Mouse (Mus musculus) lung, adult 18-20 months (tissue): ENCODE measurements around the gene Vezf1.

Experiments
- DNase-seq, 2 experiments: peaks; one replicate each; pipeline ENCODE4 v3.0.0; 2022; ENCODE audit warnings: mixed read lengths in 2 of 2

The Vezf1 gene

DNA sequence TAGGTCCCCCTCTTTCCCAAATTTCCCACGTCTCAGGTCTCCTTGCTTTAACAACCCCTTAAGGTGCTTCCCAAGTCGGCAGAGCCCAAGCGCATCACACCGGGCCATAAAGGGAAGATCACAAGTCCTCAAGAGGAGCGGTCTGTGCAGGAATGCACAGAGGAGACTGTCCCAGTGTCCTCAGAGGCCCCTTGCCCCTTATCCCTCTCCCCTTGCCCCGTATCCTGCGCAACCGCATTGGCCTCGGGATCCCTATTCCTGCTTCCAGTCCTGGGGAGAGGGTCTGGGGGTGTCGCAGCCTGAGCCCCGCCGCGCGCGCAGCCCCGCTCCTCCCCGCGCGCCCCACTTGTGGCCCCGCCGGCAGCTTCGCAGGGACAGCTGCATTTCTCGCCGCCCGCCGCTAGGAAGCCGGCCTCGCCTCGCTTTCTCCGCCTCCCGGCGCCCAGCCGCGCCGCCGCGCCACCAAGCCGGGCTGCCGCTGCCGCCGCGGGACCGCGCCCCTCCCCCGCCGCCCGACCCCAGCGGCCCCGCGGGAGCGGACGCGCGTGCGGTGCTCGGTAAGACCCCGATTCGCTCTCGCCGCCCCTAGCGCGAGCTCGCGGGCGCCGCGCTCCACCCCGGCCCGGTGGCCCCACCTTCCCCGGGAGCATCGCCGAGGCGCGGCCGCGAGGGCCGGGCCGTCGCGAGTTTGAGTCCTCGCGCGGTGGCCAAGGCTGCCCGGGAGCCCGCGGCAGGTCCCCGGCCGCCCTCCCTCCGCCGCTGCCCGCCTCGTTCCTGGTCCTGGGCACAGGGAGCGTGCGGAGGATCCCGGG is 30.9 kb downstream of the Vezf1 start:
- DNase-seq = peak; percentile 76 to 83

DNA sequence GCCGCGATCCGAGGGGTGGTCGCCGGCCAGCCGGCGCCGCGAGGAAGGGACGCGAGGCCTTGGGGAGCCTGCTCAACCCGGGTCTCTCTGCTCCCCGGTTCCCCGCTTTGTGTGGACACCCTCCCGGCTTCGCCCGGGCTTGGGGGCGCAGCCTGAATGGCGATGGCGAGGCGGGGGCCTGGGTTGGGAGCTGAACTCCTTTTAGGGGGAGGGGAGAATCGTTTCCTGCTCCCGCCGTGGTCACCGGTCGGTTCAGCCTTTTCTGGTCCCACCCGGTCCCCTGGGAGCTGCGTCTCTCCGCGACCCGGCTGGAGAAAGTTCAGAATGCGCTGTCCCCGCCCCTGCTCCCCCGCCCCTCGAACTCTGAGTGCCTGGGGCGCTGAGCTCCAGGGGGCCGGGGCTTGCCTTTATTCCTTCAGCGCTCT is 31.5 kb downstream of the Vezf1 start:
- DNase-seq = peak; percentile 60 to 76

DNA sequence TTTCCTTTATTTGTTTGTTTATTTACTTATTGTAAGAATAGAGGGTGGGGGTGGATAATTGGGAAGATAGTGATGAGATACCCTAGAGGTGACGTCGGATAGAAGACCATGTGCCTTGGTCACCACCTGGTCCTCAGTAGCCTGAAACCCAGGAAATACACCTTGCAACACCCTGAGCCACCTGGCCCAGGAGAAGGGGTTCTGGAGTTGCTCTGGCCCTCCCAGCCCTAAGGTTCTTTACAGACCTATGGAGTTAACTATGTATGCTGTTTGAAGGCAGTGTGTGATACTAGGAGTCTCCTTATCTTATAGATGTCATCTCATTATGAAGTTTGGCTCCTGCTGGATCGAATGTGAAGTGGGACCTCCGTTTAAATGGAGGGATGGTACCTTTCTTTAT is 32.1 kb downstream of the Vezf1 start:
- DNase-seq = no peak

DNA sequence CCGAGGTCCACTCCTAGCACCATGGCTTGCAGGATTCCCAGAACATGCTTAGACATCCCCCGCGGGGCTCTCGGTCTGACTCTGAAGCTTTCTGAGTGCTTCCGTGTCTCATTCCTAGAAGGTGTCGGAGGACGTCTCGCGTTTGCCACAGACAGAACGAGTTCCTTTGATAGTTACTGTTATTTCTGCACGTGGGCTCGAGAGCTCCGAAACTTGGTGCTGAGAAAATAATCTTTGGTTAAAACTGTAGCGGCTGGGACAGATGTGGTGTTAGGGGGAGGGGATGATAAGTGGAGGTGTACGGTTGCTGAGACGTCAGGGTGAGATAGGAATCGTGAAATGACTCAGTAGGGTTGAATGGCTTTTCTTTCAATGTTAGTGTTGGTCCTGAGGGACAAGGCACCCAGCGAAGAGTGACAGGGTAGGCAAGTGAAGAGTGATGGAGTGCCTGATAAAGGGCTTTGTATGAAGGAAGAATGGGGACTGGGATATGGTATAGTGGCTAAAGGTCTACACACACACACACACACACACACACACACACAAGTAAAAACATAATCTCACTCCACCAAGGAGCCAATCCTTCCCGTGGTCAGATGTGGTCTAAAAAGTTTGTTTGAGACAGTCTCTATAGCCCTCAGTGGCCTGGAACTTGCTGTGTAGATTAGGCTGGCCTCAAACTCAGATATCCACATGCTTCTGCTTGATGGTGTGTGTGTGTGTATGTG is 35.3 kb downstream of the Vezf1 start:
- DNase-seq = peak; percentile 30 to 55

DNA sequence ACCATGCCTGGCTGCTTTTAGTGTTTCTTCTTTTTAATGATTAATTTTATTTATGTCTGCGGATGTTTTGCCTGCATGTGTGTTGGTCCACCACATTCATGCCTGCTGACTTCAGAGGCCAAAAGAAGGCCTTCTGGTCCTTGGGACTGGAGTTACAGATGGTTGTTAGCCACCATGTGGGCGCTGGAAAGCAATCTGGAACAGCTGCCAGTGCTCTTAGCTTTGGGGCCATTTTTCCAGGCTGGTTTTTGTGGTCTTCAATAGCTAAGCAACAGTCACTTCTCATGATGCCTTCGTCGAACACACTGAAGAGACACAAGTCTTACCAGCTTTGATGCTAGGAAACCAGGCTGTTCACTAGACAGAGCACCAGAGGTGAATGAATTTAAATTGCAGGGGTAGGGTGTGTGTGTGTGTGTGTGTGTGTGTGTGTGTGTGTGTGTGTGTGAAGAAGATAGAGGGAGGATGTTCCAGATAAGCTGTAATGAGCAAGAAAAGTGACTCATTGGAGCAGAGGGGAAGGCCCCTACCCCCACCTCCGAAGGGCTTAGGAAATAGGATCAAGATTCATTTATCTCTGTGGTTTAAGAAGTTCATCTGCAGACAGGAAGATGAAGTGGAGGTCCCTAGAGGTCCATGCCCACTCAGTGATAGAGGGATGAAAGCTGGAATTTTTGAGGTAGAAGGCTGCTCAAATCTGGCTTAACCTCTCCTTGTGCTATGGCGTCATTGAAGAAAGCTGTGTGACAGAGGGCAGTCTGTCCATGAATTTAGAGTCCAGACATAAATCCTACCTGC is 37.6 kb downstream of the Vezf1 start:
- DNase-seq = no peak

DNA sequence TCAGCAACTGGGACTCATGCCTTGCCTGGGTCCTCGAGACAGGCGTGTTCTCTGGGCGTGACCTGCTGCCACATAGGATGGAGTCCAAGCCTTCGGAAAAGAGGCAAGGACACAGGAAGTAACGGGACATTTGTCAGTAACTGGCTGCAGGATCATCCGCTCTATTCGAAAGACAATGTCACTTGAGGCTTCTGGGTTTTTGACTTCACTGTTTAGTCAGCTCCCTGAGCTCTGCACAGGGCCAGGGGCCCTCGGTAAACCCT is 38.1 kb downstream of the Vezf1 start:
- DNase-seq = no peak

DNA sequence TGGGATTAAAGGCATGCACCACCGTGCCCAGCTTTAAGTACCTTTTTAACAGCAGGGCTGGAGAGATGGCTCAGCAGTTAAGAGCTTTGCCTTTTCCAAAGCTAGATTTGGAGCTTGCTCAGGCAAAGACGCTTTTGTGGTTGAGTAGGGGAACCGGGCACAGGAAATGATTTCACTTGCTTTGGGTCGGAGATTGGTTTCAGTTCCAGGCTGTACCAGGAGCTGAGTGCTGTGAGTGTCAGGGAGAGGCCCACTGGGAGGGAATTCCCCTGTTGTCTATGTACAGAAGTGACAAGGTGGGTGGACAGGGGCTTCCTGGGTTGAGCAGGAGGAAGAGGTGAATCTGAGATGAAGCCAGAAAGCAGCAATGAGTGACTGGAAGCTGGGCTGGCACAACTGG is 39.3 kb downstream of the Vezf1 start:
- DNase-seq = peak; percentile 50 to 63

DNA sequence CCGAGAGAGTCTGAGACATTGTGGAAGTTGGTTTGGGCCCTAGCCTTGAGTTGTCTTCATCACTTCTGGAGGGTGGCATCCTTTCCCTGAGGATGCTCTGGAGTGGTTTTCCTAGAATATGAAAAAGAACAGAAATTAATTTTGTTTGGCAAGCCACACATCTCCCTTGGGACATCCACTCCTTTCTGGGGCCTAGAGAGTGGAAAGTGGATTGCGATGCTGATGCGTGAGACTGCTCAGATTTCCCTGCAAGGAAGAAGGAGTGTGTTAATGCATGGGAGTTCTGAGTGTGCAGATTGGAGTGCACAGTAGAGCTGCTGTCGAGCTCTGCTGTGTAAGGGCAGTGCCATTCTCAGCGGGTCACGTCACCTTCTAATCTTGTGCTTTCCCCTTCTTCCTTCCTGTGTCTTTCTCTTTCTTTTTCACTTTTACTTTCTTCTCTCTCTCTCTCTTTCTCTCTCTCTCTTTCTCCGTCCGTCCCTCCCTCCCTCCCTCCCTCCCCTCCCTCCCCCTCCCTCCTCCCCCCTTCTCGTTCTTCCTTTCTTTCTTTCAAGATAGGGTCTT is 42.0 kb downstream of the Vezf1 start:
- DNase-seq = no peak

DNA sequence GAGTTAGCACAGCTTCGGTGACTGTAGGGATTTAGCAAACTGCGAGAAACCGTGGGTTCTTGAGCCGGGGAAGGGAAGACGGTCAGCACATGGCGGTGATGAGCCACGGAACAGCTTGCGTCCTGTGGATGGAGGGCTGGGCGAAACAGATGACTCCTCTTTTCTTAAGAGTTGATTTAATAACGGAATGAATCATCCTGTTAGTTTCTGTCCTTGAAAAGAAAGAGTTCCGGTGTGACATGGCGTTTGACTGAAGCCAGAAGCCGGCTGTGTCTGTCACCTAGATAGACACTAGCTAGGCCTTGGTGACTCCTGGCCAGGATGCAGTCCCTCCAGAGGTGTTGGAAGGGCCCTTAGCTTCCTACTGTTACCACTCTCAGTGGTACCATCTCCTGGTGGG is 44.0 kb downstream of the Vezf1 start:
- DNase-seq = no peak

DNA sequence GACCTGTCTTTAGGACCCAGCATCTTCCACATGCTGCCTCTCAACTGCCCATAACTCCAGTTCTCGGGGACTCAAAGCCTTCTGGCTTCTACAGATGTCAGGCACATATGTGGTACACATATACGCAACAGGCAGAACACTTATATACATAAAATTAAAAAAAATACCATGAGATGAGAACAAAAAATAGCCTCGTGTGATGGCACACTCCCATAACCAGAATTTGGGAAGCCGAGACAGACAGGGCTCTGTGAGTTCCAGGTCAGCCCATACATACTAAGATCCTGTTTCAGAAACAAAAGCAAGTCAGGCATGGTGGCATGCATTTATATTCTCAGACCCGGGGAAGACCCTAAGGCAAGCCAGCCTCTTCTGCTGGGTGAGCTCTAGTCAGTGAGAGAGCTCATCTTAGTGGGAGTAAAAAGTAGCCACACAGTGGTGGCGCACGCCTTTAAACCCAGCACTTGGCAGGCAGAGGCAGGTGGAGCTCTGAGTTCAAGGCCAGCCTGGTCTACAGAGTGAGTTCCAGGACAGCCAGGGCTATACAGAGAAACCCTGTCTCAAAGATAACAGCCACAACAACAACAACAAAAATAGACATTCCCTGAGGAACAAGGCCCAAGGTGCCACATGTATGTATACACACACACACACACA is 44.7 kb downstream of the Vezf1 start:
- no peak for DNase-seq

DNA sequence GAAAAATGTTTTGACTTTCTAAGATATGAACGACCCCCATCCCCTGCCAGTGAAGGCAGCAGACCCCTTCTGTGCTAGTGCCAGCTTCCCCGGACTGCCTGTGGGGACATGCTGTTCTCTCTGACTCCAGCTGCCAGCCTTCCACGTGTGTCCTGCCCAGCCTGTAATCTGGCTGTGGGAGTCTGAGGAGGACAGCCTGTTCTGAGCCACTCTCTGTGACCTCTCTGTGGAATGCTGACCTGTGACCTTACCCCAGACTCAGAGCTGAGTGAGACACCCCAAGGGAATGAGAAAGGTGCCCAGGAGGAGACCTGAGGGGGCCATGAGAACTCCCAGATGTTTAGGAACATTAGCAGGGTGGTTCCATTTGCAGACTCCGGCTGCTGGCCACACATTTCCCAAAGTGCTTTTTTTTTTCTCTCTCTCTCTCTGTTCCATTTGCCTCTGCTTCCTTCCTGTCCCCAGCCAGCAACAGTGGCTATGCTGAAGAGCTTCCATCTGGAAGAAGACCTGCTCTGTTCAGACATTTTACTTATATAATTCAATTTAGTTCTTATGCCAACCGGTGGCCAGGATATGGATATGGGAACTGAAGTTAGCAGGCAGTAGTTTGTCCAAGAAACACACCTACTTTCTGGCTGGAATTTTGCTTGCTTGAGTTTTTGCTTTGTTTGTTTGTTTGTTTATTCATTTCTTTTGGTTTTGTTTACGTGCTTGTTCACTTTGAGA is 45.6 kb downstream of the Vezf1 start:
- DNase-seq = peak; percentile 50 to 74

DNA sequence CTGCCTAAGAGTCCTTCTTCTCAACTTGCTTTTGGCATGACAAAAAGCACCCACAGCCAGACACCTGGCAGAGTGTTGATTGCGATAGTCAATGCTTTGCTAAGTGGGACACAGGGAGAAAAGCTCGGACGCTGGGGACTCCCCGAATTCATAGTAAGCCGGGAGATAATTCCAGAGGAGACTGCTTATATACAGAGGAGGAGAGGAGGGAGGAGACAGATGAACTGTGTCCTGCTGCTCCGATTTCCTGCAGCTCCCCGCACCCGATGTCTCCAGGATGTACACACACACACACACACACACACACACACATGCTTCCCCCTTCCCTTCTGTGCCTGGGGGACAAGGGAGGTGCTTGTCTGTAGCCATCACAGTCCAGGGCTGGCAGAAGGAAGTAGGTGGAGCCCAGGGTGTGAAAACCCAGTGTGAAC is 46.8 kb downstream of the Vezf1 start:
- peak; percentile 66 to 82 for DNase-seq

DNA sequence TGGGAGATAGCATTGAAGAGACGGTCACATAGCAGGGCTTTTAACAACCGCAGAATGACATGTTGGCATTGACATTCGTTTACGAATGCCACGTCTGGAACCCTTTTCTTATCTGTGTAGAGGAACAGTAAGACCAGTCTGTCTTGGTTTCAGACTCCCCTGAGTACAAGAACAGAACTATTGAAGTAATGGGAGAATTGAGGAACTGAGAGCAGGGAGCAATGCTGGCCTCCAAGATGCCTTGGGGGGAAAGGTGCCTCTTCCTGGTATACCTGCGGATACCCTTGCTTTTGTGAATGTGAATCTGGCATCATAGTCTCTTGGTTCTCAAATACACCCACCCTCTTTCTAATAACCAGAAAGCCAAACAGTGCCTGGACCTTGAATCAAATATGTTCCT is 48.5 kb downstream of the Vezf1 start:
- DNase-seq = no peak

DNA sequence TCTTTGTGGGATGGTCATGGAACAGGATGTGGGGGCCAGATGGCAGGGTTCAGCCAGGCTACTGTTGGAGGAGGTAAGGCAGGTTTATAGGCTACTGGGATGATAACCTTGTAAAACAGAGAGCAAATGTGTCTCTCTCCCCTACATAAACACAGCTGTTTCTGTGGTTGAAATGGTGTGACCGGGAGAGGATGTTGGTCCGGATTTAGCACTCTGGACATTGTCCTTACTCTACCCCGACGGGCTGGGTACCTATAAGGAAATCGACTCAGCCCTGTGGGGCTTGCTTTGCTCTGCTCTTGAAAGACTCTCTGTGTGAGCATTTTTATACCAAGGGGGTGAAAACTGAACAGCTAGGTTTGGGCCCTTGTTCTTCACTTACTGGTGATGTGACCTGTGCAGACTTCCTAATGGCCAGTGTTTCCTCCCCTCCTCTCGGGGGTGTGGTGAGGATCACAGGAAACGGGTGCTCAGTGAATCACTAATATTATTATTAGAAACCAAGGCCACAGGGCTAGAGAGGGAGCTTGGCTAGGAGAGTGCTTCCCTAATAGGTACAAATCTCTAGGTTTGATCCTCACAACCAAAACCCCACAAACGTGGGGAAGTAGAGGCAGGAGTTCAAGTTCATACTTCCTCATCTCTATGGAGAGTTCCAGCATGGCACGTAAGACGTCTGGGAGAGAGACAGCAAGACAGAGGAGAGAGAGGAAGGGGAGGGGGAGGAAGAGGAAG is 49.4 kb downstream of the Vezf1 start:
- peak; percentile 37 to 64 for DNase-seq

DNA sequence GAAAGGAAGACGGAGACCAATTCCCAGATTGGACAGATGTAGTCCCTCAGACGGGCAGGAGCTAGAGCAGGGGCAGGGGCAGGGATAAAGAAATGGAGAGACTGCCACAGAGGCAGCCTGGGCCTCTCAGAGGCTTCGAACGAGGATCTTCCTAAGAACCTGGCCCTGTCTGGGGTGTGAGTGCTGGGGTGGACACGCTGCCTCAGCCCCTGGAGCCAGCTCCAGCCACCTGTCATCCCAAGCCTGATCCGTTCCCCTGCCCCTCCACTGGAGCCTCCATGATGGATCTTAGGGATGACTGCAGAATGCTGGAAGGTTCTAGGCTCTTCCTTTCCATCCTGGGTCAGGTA is 50.0 kb downstream of the Vezf1 start:
- DNase-seq = no peak

DNA sequence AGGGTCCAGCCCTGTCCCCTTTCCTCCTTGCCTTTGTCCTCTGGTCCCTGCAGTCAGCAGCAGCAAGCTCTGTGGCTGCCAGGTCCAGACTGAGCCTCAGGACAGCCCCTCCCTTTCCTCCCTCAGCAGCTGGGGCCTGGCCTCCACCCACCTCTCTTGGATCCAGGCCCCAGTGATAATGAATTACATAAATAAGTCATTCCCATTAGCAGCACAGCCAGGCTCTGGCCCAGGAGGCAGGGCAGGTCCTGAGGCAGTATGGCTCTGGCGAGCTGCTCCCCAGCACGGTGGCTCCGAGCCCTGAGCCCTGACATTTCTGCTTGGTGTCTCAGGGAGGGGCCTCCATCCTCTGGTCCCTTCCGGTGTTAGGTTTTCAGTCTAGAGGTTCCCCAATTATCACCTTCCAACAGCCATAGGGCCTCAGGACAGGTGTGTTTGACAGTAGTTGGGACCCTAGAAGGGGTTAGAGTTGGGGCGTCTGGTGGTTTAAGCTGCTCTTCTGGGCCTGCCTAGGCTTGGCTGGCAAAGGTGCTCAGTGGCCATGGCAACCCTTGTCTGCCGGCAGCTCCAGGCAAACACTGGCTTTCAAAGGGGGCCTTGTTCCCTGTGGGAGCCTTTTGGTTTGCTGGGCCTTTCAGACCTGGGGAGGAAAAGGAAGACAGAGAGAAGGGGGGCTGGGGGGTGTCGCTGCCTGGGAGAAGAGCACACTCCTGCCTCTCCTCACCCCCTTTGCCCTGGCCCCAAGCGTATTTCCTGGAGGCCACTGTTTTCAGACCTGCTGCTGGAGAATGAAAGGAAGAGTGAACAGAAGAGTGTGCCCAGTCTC is 51.0 kb downstream of the Vezf1 start:
- peak; percentile 84 to 89 for DNase-seq

DNA sequence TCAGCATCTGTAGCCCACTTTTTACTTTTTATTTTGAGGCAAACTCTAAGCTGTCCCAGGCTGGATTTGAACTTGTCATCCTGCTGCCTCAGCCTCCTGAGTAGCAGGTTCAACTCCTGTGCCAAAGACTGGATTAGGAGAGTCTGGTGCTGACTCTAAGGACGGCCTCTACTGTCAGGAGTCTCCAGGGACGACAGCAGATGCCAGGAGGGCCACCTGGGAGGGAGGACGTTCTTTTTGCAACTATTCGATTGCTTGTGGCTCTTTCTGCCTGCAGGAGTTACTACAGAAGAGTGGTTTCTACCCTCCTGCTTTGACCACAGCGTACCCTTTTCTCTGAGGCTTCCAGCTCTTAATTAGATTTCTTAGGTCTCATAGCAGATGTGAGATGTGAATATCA is 54.5 kb downstream of the Vezf1 start:
- DNase-seq = no peak

DNA sequence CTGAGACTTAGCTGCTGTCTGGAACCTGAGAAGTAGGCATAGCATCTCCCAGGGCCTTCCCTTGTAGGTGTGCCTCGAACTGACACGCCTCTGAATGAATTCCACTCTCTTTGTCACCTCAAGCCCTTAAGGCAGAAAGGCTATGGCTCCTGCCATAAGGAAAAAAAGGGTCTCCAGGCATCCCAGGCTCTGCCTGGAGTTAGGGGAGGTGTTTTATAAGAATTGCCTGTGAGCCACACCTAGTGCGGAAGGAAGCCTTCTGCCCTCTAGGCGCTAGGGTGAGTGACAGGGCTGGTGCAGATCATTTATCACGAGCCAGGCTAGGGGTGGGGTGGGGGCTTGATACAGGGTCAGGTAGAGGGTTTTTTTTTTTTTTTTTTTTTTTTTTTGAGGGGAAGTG is 54.9 kb downstream of the Vezf1 start:
- DNase-seq = no peak

DNA sequence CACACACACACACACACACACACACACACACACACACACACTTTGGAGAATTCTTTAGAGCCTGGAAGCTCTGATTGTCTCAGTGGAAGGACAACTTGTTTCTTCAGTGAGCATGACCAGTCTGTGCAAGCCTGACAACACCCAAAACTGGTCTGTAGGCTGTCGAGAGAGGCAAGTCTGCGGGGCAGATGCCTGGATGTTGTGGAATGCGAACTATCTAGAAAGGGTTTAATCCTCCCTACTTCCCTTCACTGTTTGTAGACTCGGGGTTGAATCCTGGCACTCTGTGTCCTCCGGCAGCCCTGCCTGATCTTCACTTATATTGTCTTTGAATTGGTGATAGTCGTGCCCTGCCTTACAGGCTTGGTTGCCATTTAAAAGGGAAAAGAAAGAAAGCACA is 55.7 kb downstream of the Vezf1 start:
- DNase-seq = no peak

DNA sequence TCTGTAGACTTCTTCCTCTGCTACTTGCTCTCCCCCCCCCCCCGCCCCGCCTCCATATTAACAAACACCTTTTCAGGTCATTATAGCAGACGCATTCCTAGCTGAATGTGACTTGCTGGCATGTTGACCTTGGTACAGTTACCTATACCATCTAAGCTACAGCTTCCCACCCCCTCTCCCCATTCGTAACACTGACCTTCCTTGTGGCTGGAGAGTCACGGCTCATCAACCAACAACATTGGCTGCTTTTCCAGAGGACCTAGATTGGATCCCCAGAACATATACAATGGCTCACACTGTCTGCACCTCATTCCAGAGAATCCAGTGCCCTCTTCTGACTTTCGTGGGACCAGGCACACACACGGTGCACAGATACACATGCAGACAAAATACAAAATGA is 57.4 kb downstream of the Vezf1 start:
- DNase-seq = no peak
